Mouse (Mus musculus): Measurements from ENCODE around the gene Ubash3a.

Ubash3a gene

GRCm38 (mm10) chr17:31280269-31280668 lies 72.6 kb downstream of the Ubash3a start:
- no peak for DNase-seq (ENCODE audit: low spot score)

- no peak for DNase-seq (ENCODE audit: low spot score)
Observed at GRCm38 (mm10) chr17:31281830-31282686, 74.4 kb downstream of the Ubash3a start.

- no peak for DNase-seq (ENCODE audit: low spot score)
Observed at GRCm38 (mm10) chr17:31282687-31283053, 75.0 kb downstream of the Ubash3a start.

GRCm38 (mm10) chr17:31285867-31286266 lies 78.2 kb downstream of the Ubash3a start:
- DNase-seq (ENCODE audit: low spot score), result no peak

- DNase-seq (ENCODE audit: low spot score), result no peak
Observed at GRCm38 (mm10) chr17:31286492-31286891, 78.8 kb downstream of the Ubash3a start, which contains the start of gene Slc37a1. Slc37a1 (plus strand) TSS chr17:31286792.

- DNase-seq (ENCODE audit: low spot score), result no peak
Observed at GRCm38 (mm10) chr17:31287216-31287615, 79.5 kb downstream of the Ubash3a start.

GRCm38 (mm10) chr17:31288999-31289726 lies 81.5 kb downstream of the Ubash3a start:
- DNase-seq (ENCODE audit: low spot score), result no peak

- DNase-seq (ENCODE audit: low spot score), result no peak
Observed at GRCm38 (mm10) chr17:31290311-31290710, 82.6 kb downstream of the Ubash3a start.

- DNase-seq (ENCODE audit: low spot score), result no peak
Observed at GRCm38 (mm10) chr17:31290859-31291258, 83.2 kb downstream of the Ubash3a start.

- DNase-seq (ENCODE audit: low spot score), result no peak
Observed at GRCm38 (mm10) chr17:31294363-31295214, 86.9 kb downstream of the Ubash3a start.

- DNase-seq (ENCODE audit: low spot score), result no peak
Observed at GRCm38 (mm10) chr17:31295215-31295891, 87.7 kb downstream of the Ubash3a start.

- DNase-seq (ENCODE audit: low spot score), result peak; percentile 70
Observed at GRCm38 (mm10) chr17:31295892-31296781, 88.5 kb downstream of the Ubash3a start.

Measured in ovary, postnatal 10 days (tissue).